Mouse (Mus musculus): ENCODE results near the gene Rap1gap2. TPM values are rescaled to one million over a fixed set of nuclear protein-coding genes. Genes with fewer than 3 reads are reported as not detected.

The Rap1gap2 gene
- total and polyA plus RNA-seq, 3 experiments = 5.8 to 10.1 TPM; not detected in 1

GRCm38 (mm10) chr11:74483153-74483817 lies 127.4 kb downstream of the Rap1gap2 start:
- H3K4me3 ChIP-seq (ENCODE audit: control insufficient read depth in 1 of 2, insufficient read depth in 1 of 2, low read depth in 2 of 2, low read length in 2 of 2) = no peak overlapping the region
- no peaks in the 10 kb centered on the region for H3K27me3 ChIP-seq (ENCODE audit: control insufficient read depth in 1 of 2, insufficient read depth in 2 of 2, low read length in 2 of 2)
- TF ChIP-seq CHD2 (IDR thresholded peaks at IDR 0.05; ENCODE audit: low read length) (no peak), TAL1 (IDR thresholded peaks at IDR 0.05; ENCODE audit: low read length) (no peak), NRF1 (IDR thresholded peaks at IDR 0.05; ENCODE audit: insufficient read depth, low read depth, low read length, poor library complexity, severe bottlenecking) (no peak), ELF1 (IDR thresholded peaks at IDR 0.05; ENCODE audit: low read depth, low read length) (no peak), USF2 (IDR thresholded peaks at IDR 0.05; ENCODE audit: borderline replicate concordance in 1 of 2, insufficient read depth in 1 of 2, low read depth in 1 of 2, low read length in 2 of 2) (no peak), MAZ (IDR thresholded peaks at IDR 0.05; ENCODE audit: low read depth, low read length) (no peak), SIN3A (IDR thresholded peaks at IDR 0.05; ENCODE audit: low read length) (no peak), MAX (IDR thresholded peaks at IDR 0.05; ENCODE audit: low read length) (no peak), MXI1 (IDR thresholded peaks at IDR 0.05; ENCODE audit: low read depth, low read length) (no peak), BHLHE40 (IDR thresholded peaks at IDR 0.05; ENCODE audit: borderline replicate concordance, low read depth, low read length) (no peak), EP300 (IDR thresholded peaks at IDR 0.05; ENCODE audit: low read depth in 1 of 2, low read length in 2 of 2) (no peak), HCFC1 (IDR thresholded peaks at IDR 0.05; ENCODE audit: low read depth, low read length) (no peak), POLR2A (IDR thresholded peaks at IDR 0.05; ENCODE audit: control insufficient read depth in 1 of 2, insufficient read depth in 1 of 2, low read depth in 1 of 2, low read length in 2 of 2, poor library complexity in 1 of 2) (no peak), POLR2AphosphoS2 (IDR thresholded peaks at IDR 0.05; ENCODE audit: low read length) (no peak), ZMIZ1 (IDR thresholded peaks at IDR 0.05; ENCODE audit: low read depth, low read length) (no peak), POLR2AphosphoS5 (IDR thresholded peaks at IDR 0.05; ENCODE audit: borderline replicate concordance, low read depth, low read length) (no peak), KAT2A (conservative IDR thresholded peaks at IDR 0.05; ENCODE audit: low read depth, low read length) (no peak)
- no peaks in the 10 kb centered on the region for H3K9me3 ChIP-seq (replicated peaks; ENCODE audit: insufficient read depth, low read length)
- H3K9ac ChIP-seq (ENCODE audit: control insufficient read depth, low read depth, low read length, poor library complexity, severe bottlenecking) = no peak overlapping the region
- no peak overlapping the region for H3K27ac ChIP-seq (ENCODE audit: control insufficient read depth, low read depth, low read length)
- DNase-seq (ENCODE audit: low read depth, low spot score) = no peak
- no peaks in the 10 kb centered on the region for H3K79me2 ChIP-seq (ENCODE audit: control insufficient read depth, insufficient read depth, low read length, poor library complexity)
- no peaks in the 10 kb centered on the region for H3K36me3 ChIP-seq (ENCODE audit: control insufficient read depth in 1 of 2, insufficient read depth in 2 of 2, low read length in 2 of 2)
- no peaks in the 10 kb centered on the region for H3K4me1 ChIP-seq (ENCODE audit: control insufficient read depth in 1 of 2, insufficient read depth in 2 of 2, low read length in 2 of 2)

GRCm38 (mm10) chr11:74481797-74482196 lies 128.9 kb downstream of the Rap1gap2 start:
- H3K9ac ChIP-seq (ENCODE audit: control insufficient read depth, low read depth, low read length, poor library complexity, severe bottlenecking) = no peak overlapping the region
- DNase-seq (ENCODE audit: low read depth, low spot score) = no peak
- H3K4me3 ChIP-seq (ENCODE audit: control insufficient read depth in 1 of 2, insufficient read depth in 1 of 2, low read depth in 2 of 2, low read length in 2 of 2) = no peak overlapping the region
- no peaks in the 10 kb centered on the region for H3K27me3 ChIP-seq (ENCODE audit: control insufficient read depth in 1 of 2, insufficient read depth in 2 of 2, low read length in 2 of 2)
- TF ChIP-seq MXI1 (IDR thresholded peaks at IDR 0.05; ENCODE audit: low read depth, low read length) = no peak
- peak in 2 of 3 experiments; percentile 15 to 34; a peak in 2 of 6 replicates for TF ChIP-seq CTCF (IDR thresholded peaks at IDR 0.05 in 2 of 3, conservative IDR thresholded peaks at IDR 0.05 in 1 of 3; ENCODE audit: control insufficient read depth in 1 of 3, insufficient read depth in 1 of 3, low read depth in 2 of 3, low read length in 3 of 3, poor library complexity in 1 of 3, severe bottlenecking in 1 of 3)
- H3K79me2 ChIP-seq (ENCODE audit: control insufficient read depth, insufficient read depth, low read length, poor library complexity) = no peaks in the 10 kb centered on the region
- H3K9me3 ChIP-seq (replicated peaks; ENCODE audit: insufficient read depth, low read length) = no peaks in the 10 kb centered on the region
- no peaks in the 10 kb centered on the region for H3K36me3 ChIP-seq (ENCODE audit: control insufficient read depth in 1 of 2, insufficient read depth in 2 of 2, low read length in 2 of 2)
- no peaks in the 10 kb centered on the region for H3K4me1 ChIP-seq (ENCODE audit: control insufficient read depth in 1 of 2, insufficient read depth in 2 of 2, low read length in 2 of 2)
- H3K27ac ChIP-seq (ENCODE audit: control insufficient read depth, low read depth, low read length) = no peak overlapping the region
